Mouse (Mus musculus) ES-E14 (cell line): ENCODE measurements around the gene Tmem196.

ENCODE experiments used
- ZC3H11A ChIP-seq: IDR thresholded peaks from 2 replicates; pipeline ENCODE4 v1.6.1; 2012; ENCODE audit warnings: low read depth, mild to moderate bottlenecking, inconsistent platforms, low read length, borderline replicate concordance
- ZNF384 ChIP-seq: IDR thresholded peaks from 2 replicates; pipeline ENCODE4 v1.6.1; 2012; ENCODE audit warnings: low read depth, low read length, inconsistent platforms

- TF ChIP-seq ZC3H11A (no peak), ZNF384 (no peak)
Observed at GRCm38 (mm10) chr12:120014768-120015167, 69.1 kb downstream of the Tmem196 start.
